Mouse (Mus musculus): ENCODE measurements around the gene Wdr27. TPM values are rescaled to one million over a fixed set of nuclear protein-coding genes. Genes with fewer than 3 reads are reported as not detected.

Gene Wdr27
- polyA plus RNA-seq, 1 experiment from 2014 or later, result 6.2 TPM

- Histone ChIP-seq H3K4me3 (ENCODE audit: low read depth, low read length) (no peak overlapping the region), H3K4me2 (replicated peaks; ENCODE audit: low read depth, low read length) (no peak overlapping the region), H3K9me3 (ENCODE audit: control insufficient read depth, low read depth, low read length) (no peaks in the 10 kb centered on the region), H3K27me3 (ENCODE audit: control insufficient read depth, insufficient read depth, low read length) (no peaks in the 10 kb centered on the region), H3K27ac (ENCODE audit: low read length) (no peak overlapping the region), H3K9ac (replicated peaks; ENCODE audit: low read depth, low read length) (no peak overlapping the region), H3K36me3 (ENCODE audit: control insufficient read depth, insufficient read depth, low read length) (no peaks in the 10 kb centered on the region), H3K4me1 (ENCODE audit: control insufficient read depth, insufficient read depth, low read length) (no peaks in the 10 kb centered on the region)
- WGBS, result 89% methylated on average over 4 of the region's 4 CpGs
- ATAC-seq (ENCODE audit: insufficient number of reproducible peaks, insufficient read depth, low FRiP score, low read depth), result no peak
These were observed 28.6 kb downstream of the Wdr27 start for GRCm38 (mm10) chr17:14914401-14914800.

DNA sequence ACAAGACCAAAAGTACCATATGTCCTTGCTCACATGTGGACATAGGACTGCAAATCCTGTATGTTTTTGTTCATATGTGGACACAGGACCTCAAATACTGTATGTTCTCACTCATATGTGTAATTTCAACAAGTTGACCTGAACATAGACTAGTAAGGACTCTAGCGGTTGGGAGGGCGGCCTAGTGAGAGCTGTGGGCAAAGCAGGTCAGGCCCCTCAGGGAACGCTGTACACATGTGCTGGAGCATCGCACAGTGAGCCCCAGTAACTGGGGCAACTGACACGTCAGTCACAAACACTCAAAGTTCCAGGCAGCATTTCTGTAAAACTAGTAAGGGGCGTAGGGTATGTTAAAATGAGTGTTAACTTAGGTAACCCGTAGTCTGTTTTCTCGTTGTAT lies 30.0 kb downstream of the Wdr27 start:
- Histone ChIP-seq H3K27me3 (ENCODE audit: control insufficient read depth, insufficient read depth, low read length) (no peaks in the 10 kb centered on the region), H3K9me3 (ENCODE audit: control insufficient read depth, low read depth, low read length) (no peaks in the 10 kb centered on the region), H3K9ac (replicated peaks; ENCODE audit: low read depth, low read length) (no peak overlapping the region), H3K36me3 (ENCODE audit: control insufficient read depth, insufficient read depth, low read length) (no peaks in the 10 kb centered on the region), H3K4me3 (ENCODE audit: low read depth, low read length) (no peak overlapping the region), H3K27ac (ENCODE audit: low read length) (no peak overlapping the region), H3K4me2 (replicated peaks; ENCODE audit: low read depth, low read length) (no peak overlapping the region), H3K4me1 (ENCODE audit: control insufficient read depth, insufficient read depth, low read length) (no peaks in the 10 kb centered on the region)
- 88% methylated on average over 8 of the region's 8 CpGs for WGBS
- ATAC-seq (ENCODE audit: insufficient number of reproducible peaks, insufficient read depth, low FRiP score, low read depth), result no peak

DNA sequence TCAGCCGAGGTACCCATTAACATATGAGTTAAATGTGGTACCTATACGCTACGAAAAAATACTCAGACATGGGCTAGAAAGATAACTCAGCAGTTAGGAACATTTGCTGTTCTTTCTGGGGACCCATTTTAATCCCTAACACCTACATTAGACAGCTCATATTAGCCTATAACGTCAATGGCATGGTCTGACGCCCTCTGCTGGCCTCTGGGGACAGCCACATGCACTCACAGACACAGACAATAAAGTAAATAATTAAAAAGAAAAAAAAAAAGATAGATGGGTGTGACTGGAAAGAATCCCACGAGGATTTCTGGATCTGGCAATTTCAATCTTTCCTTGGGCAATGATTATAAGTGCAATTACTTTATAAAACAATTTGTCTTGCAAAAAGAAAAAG lies 30.5 kb downstream of the Wdr27 start:
- no peak for ATAC-seq (ENCODE audit: insufficient number of reproducible peaks, insufficient read depth, low FRiP score, low read depth)
- no peak overlapping the region for H3K4me2 ChIP-seq (replicated peaks; ENCODE audit: low read depth, low read length)
- H3K36me3 ChIP-seq (ENCODE audit: control insufficient read depth, insufficient read depth, low read length), result no peaks in the 10 kb centered on the region
- H3K9ac ChIP-seq (replicated peaks; ENCODE audit: low read depth, low read length), result no peak overlapping the region
- no peaks in the 10 kb centered on the region for H3K9me3 ChIP-seq (ENCODE audit: control insufficient read depth, low read depth, low read length)
- WGBS, result 49% methylated on average over 6 of the region's 6 CpGs
- H3K4me3 ChIP-seq (ENCODE audit: low read depth, low read length), result no peak overlapping the region
- H3K27me3 ChIP-seq (ENCODE audit: control insufficient read depth, insufficient read depth, low read length), result no peaks in the 10 kb centered on the region
- no peak overlapping the region for H3K27ac ChIP-seq (ENCODE audit: low read length)
- no peaks in the 10 kb centered on the region for H3K4me1 ChIP-seq (ENCODE audit: control insufficient read depth, insufficient read depth, low read length)

- no peak overlapping the region for H3K27ac ChIP-seq (ENCODE audit: low read length)
- no peaks in the 10 kb centered on the region for H3K9me3 ChIP-seq (ENCODE audit: control insufficient read depth, low read depth, low read length)
- 94% methylated on average over 5 of the region's 5 CpGs for WGBS
- H3K36me3 ChIP-seq (ENCODE audit: control insufficient read depth, insufficient read depth, low read length), result no peaks in the 10 kb centered on the region
- H3K9ac ChIP-seq (replicated peaks; ENCODE audit: low read depth, low read length), result no peak overlapping the region
- no peak overlapping the region for H3K4me2 ChIP-seq (replicated peaks; ENCODE audit: low read depth, low read length)
- ATAC-seq (ENCODE audit: insufficient number of reproducible peaks, insufficient read depth, low FRiP score, low read depth), result no peak
- no peaks in the 10 kb centered on the region for H3K4me1 ChIP-seq (ENCODE audit: control insufficient read depth, insufficient read depth, low read length)
- no peaks in the 10 kb centered on the region for H3K27me3 ChIP-seq (ENCODE audit: control insufficient read depth, insufficient read depth, low read length)
- H3K4me3 ChIP-seq (ENCODE audit: low read depth, low read length), result no peak overlapping the region
These were observed 32.2 kb downstream of the Wdr27 start for GRCm38 (mm10) chr17:14910771-14911170.

DNA sequence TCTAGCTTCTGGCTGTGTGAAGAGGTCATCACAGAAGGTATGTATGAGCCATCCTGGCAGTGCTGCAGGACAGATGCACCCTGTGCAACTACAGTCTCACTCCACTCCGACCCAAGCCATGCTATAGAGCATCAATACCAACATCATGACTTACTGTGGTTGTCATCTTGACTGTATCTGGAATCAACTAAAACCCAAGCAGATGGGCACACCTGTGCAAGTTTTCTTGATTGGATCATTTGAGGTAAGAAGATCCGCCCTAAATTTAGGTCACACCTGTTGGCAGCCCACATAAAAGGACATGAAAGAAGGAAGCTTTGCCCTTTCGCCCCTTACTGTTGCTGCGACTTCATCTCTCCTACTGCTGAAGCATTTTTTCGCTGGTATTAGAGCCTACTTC lies 33.6 kb downstream of the Wdr27 start:
- no peak for ATAC-seq (ENCODE audit: insufficient number of reproducible peaks, insufficient read depth, low FRiP score, low read depth)
- no peak overlapping the region for H3K4me2 ChIP-seq (replicated peaks; ENCODE audit: low read depth, low read length)
- H3K9me3 ChIP-seq (ENCODE audit: control insufficient read depth, low read depth, low read length), result no peaks in the 10 kb centered on the region
- no peaks in the 10 kb centered on the region for H3K27me3 ChIP-seq (ENCODE audit: control insufficient read depth, insufficient read depth, low read length)
- no peak overlapping the region for H3K9ac ChIP-seq (replicated peaks; ENCODE audit: low read depth, low read length)
- no peak overlapping the region for H3K4me3 ChIP-seq (ENCODE audit: low read depth, low read length)
- no peaks in the 10 kb centered on the region for H3K4me1 ChIP-seq (ENCODE audit: control insufficient read depth, insufficient read depth, low read length)
- H3K36me3 ChIP-seq (ENCODE audit: control insufficient read depth, insufficient read depth, low read length), result no peaks in the 10 kb centered on the region
- no peak overlapping the region for H3K27ac ChIP-seq (ENCODE audit: low read length)
- 90% methylated on average over 5 of the region's 5 CpGs for WGBS

GRCm38 (mm10) chr17:14907136-14907535 lies 35.8 kb downstream of the Wdr27 start:
- Histone ChIP-seq H3K9me3 (ENCODE audit: control insufficient read depth, low read depth, low read length) (no peaks in the 10 kb centered on the region), H3K4me3 (ENCODE audit: low read depth, low read length) (no peak overlapping the region), H3K36me3 (ENCODE audit: control insufficient read depth, insufficient read depth, low read length) (no peaks in the 10 kb centered on the region), H3K4me2 (replicated peaks; ENCODE audit: low read depth, low read length) (no peak overlapping the region), H3K27ac (ENCODE audit: low read length) (no peak overlapping the region), H3K4me1 (ENCODE audit: control insufficient read depth, insufficient read depth, low read length) (no peaks in the 10 kb centered on the region), H3K27me3 (ENCODE audit: control insufficient read depth, insufficient read depth, low read length) (no peaks in the 10 kb centered on the region), H3K9ac (replicated peaks; ENCODE audit: low read depth, low read length) (no peak overlapping the region)
- 59% methylated on average over 12 of the region's 12 CpGs for WGBS
- ATAC-seq (ENCODE audit: insufficient number of reproducible peaks, insufficient read depth, low FRiP score, low read depth), result no peak

- 42% methylated on average over 1 of the region's 1 CpGs for WGBS
- no peak for ATAC-seq (ENCODE audit: insufficient number of reproducible peaks, insufficient read depth, low FRiP score, low read depth)
- Histone ChIP-seq H3K9ac (replicated peaks; ENCODE audit: low read depth, low read length) (no peak overlapping the region), H3K27ac (ENCODE audit: low read length) (no peak overlapping the region), H3K27me3 (ENCODE audit: control insufficient read depth, insufficient read depth, low read length) (no peaks in the 10 kb centered on the region), H3K36me3 (ENCODE audit: control insufficient read depth, insufficient read depth, low read length) (no peaks in the 10 kb centered on the region), H3K4me2 (replicated peaks; ENCODE audit: low read depth, low read length) (no peak overlapping the region), H3K4me1 (ENCODE audit: control insufficient read depth, insufficient read depth, low read length) (no peaks in the 10 kb centered on the region), H3K9me3 (ENCODE audit: control insufficient read depth, low read depth, low read length) (no peaks in the 10 kb centered on the region), H3K4me3 (ENCODE audit: low read depth, low read length) (no peak overlapping the region)
These were observed 36.3 kb downstream of the Wdr27 start for GRCm38 (mm10) chr17:14906611-14907010.

DNA sequence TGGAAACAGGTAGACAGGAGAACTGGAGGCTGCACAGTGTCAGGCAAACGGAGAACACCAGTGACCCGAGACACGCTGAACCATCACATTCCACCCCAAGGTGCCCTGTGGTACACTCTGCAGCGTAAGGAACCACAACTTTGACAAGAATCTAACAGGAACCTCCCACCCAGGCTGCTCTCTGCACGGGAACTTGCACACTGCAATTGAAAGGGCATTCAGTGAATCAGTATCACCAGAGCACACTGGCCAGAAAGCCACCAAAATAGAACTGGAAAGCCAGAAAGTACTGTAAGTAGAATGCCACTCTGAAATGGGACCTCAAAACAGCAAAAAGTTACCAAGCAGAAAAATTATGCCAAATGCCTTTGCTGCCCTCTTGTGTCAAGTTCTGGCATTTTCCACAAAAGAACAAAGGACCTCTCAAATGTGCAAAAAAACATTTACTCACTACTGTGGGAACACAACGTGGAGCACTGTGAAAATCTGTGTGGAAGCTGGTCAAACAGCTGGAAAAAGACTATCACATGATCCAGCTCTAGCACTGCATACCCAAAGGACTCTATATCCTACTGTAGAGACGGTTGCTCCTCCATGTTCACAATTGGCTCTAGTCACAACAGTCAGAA lies 38.2 kb downstream of the Wdr27 start:
- Histone ChIP-seq H3K4me2 (replicated peaks; ENCODE audit: low read depth, low read length) (no peak overlapping the region), H3K9me3 (ENCODE audit: control insufficient read depth, low read depth, low read length) (no peaks in the 10 kb centered on the region), H3K4me3 (ENCODE audit: low read depth, low read length) (no peak overlapping the region), H3K27me3 (ENCODE audit: control insufficient read depth, insufficient read depth, low read length) (no peaks in the 10 kb centered on the region), H3K36me3 (ENCODE audit: control insufficient read depth, insufficient read depth, low read length) (no peaks in the 10 kb centered on the region), H3K27ac (ENCODE audit: low read length) (no peak overlapping the region), H3K9ac (replicated peaks; ENCODE audit: low read depth, low read length) (no peak overlapping the region), H3K4me1 (ENCODE audit: control insufficient read depth, insufficient read depth, low read length) (no peaks in the 10 kb centered on the region)
- ATAC-seq (ENCODE audit: insufficient number of reproducible peaks, insufficient read depth, low FRiP score, low read depth), result no peak; the same call in 1 of the 2 replicates
- 52% methylated on average over 7 of the region's 7 CpGs for WGBS

DNA sequence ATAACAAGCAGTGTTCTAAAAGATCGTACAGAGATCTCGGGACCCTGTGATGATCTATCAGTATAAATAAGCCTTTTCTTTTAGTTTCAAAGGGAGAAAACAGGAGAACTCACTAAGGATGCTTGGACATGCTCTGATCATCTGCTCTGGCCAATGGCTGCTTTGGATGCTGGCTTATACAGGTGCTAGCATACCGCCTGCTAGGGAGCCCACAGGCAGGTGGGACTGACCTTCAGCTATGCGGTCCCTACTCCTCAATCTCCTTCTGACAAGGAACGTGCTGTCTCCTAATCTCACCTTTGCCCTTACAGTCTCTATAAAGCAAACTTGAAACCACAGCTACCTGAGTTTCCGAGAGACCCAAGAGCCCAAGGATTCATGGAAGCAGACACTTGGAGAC lies 38.8 kb downstream of the Wdr27 start:
- ATAC-seq (ENCODE audit: insufficient number of reproducible peaks, insufficient read depth, low FRiP score, low read depth), result no peak
- no peak overlapping the region for H3K27ac ChIP-seq (ENCODE audit: low read length)

More for the DNA sequence above, 38.8 kb downstream of the Wdr27 start:
- Histone ChIP-seq H3K27me3 (ENCODE audit: control insufficient read depth, insufficient read depth, low read length) (no peaks in the 10 kb centered on the region), H3K9me3 (ENCODE audit: control insufficient read depth, low read depth, low read length) (no peaks in the 10 kb centered on the region), H3K4me2 (replicated peaks; ENCODE audit: low read depth, low read length) (no peak overlapping the region), H3K4me1 (ENCODE audit: control insufficient read depth, insufficient read depth, low read length) (no peaks in the 10 kb centered on the region), H3K36me3 (ENCODE audit: control insufficient read depth, insufficient read depth, low read length) (no peaks in the 10 kb centered on the region), H3K4me3 (ENCODE audit: low read depth, low read length) (no peak overlapping the region), H3K9ac (replicated peaks; ENCODE audit: low read depth, low read length) (no peak overlapping the region)
- WGBS, result 80% methylated on average over 6 of the region's 6 CpGs

Data from stomach, embryonic 14.5 days (tissue).